Mouse (Mus musculus) forebrain, postnatal 0 days (tissue): ENCODE results near the gene Matn4. TPM values are rescaled to one million over a fixed set of nuclear protein-coding genes. Genes with fewer than 3 reads are reported as not detected.

Source experiments
- ATAC-seq: fragments of 200-750 bp; cut with Nextera tagmentation; 2 replicates; pipeline ENCODE4 v1.8.0; 2017; ENCODE audit warnings: mild to moderate bottlenecking, moderate library complexity
- DNase-seq: peaks from one replicate; pipeline ENCODE4 v3.0.0-alpha.2; 2015
- H3K27ac ChIP-seq: fragments of 300-500 bp; sonication (generic); 2 replicates; pipeline ENCODE4 v1.5.1; 2014; ENCODE audit warnings: low read depth, mild to moderate bottlenecking, antibody characterized with exemption, low read length, moderate library complexity, mixed read lengths
- H3K27me3 ChIP-seq: fragments of 300-500 bp; sonication (generic); 2 replicates; pipeline ENCODE4 v1.6.1; 2014; ENCODE audit warnings: mild to moderate bottlenecking, low read length, mixed read lengths; ENCODE audit not compliant: insufficient read depth
- H3K36me3 ChIP-seq: fragments of 300-500 bp; sonication (generic); 2 replicates; pipeline ENCODE4 v1.6.1; 2014; ENCODE audit warnings: mild to moderate bottlenecking, moderate library complexity; ENCODE audit not compliant: insufficient read depth
- H3K4me1 ChIP-seq: fragments of 300-500 bp; sonication (generic); 2 replicates; pipeline ENCODE4 v1.6.1; 2014; ENCODE audit warnings: antibody characterized with exemption; ENCODE audit not compliant: insufficient read depth
- H3K4me2 ChIP-seq: fragments of 300-500 bp; sonication (generic); 2 replicates; pipeline ENCODE4 v1.6.1; 2014; ENCODE audit warnings: low read depth, mild to moderate bottlenecking, moderate library complexity
- H3K4me3 ChIP-seq: fragments of 300-500 bp; sonication (generic); 2 replicates; pipeline ENCODE4 v1.5.1; 2014; ENCODE audit warnings: low read depth, low read length, mixed read lengths
- H3K9ac ChIP-seq: fragments of 300-500 bp; sonication (generic); 2 replicates; pipeline ENCODE4 v1.6.1; 2014; ENCODE audit warnings: mild to moderate bottlenecking
- H3K9me3 ChIP-seq: fragments of 300-500 bp; sonication (generic); 2 replicates; pipeline ENCODE4 v1.6.1; 2016; ENCODE audit warnings: low read length
- CTCF ChIP-seq: sonication (generic); IDR thresholded peaks from 2 replicates; pipeline ENCODE4 v1.5.1; 2016; ENCODE audit warnings: antibody characterized with exemption, control low read depth, low read depth
- whole genome bisulfite sequencing: fragments of 180-500 bp; shearing (Covaris S2); extraction: QIAGEN DNeasy Blood & Tissue Kit; methylation state at CpG from one replicate; pipeline ENCODE4 v1.1.7; 2014; 5-methylcytosine and 5-hydroxymethylcytosine counted together
- polyA plus RNA-seq: library from polyadenylated mRNA; unstranded; fragments of >200 nt; fragmentation: Nextera tagmentation; extraction: Ambion mirVana; gene quantifications from 2 replicates; pipeline ENCODE4 v1.2.1, GENCODE M21; 2015
- total RNA-seq: library from RNA; depleted of rRNA; stranded (reverse); fragments of >200 nt; gene quantifications from 2 replicates; pipeline ENCODE4 v1.2.3, GENCODE M21; 2014

Matn4 gene
- total and polyA plus RNA-seq, 2 experiments from 2014 or later, result 3.3 to 6.2 TPM

DNA sequence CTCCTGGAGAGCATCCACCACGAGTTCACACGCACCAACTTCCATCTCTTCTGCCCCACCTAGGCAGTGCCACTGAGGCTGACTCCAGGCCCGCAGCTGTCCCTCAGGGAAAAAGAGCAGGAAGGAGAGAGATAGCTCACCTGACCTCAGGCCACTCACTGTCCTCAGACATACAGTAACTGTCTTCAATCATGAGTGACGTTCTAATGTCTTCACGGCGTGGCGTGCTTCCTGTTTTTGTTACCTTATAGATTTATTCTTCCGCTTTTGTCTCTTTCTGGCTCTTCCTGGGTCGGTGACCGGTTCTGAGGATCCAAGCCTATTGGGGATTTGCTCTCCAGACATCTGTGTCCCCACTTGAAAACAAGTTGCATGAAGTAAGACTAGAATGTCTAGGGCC, 9.6 kb upstream of the Matn4 start:
- H3K27me3 ChIP-seq, result peaks cover 7% of the 10 kb centered on the region
- H3K4me1 ChIP-seq, result no peaks in the 10 kb centered on the region
- 0 out of 2 replicates have a peak overlapping the region, but pooled peaks have one; percentile 7 for H3K4me3 ChIP-seq
- no peaks in the 10 kb centered on the region for H3K36me3 ChIP-seq
- 74% methylated on average over 10 of the region's 10 CpGs for WGBS
- ATAC-seq (no peak), DNase-seq (no peak)
- H3K9me3 ChIP-seq, result no peaks in the 10 kb centered on the region
- H3K4me2 ChIP-seq, result peak overlapping the region; percentile 35
- no peak overlapping the region for H3K9ac ChIP-seq
- H3K27ac ChIP-seq, result no peak overlapping the region
- no peak for TF ChIP-seq CTCF

DNA sequence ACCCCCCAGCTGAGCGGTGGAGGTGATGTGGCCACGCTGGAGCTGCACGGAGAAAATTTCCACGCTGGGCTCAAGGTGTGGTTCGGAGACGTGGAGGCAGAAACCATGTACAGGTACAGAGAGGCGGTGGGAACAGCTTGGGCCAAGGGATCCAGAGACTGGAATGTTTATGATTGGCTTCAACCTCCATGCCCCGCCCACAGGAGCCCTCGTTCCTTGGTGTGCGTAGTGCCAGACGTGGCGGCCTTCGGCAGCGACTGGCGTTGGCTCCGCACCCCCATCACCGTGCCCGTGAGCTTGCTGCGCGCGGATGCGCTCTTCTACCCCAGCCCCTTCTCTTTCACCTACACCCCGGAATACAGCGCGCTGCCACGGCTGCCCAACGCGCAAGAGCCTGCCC, 9.2 kb upstream of the Matn4 start:
- Histone ChIP-seq H3K4me3 (peak overlapping the region; percentile 7; the same call in 1 of the 2 replicates), H3K27ac (no peak overlapping the region), H3K9me3 (no peaks in the 10 kb centered on the region), H3K36me3 (no peaks in the 10 kb centered on the region), H3K27me3 (peaks cover 7% of the 10 kb centered on the region), H3K4me2 (peak overlapping the region; percentile 35), H3K4me1 (no peaks in the 10 kb centered on the region), H3K9ac (no peak overlapping the region)
- no peak for DNase-seq
- TF ChIP-seq CTCF, result no peak
- peak; percentile 32; the same call in 1 of the 2 replicates for ATAC-seq
- WGBS, result 29% methylated on average over 28 of the region's 28 CpGs

DNA sequence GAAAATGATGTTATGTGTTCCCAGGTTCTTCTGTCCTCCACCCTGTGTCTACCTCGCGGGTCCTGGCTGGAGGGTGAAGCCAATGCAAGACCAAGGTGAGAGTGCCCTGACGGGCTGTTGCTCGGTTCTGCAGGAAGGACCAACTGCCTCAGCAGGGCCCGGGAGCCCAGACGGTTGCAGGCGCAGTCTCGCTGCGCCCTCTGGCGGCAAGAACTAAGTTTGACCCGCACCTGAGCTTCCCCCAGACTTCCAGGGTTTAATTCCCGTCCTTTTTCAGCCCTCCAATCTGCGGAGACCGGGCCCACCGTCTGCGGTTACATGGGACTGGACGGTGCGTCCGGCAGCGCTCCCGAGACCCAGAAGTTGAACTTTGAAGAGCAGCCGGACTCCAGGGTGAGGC, 2.7 kb upstream of the Matn4 start:
- Histone ChIP-seq H3K9ac (no peak overlapping the region), H3K27me3 (peaks cover 31% of the 10 kb centered on the region), H3K4me1 (no peaks in the 10 kb centered on the region), H3K36me3 (no peaks in the 10 kb centered on the region), H3K27ac (no peak overlapping the region), H3K9me3 (no peaks in the 10 kb centered on the region), H3K4me2 (no peak overlapping the region), H3K4me3 (no peak overlapping the region)
- peak; percentile 90 for TF ChIP-seq CTCF
- ATAC-seq (0 out of 2 replicates have a peak, but pooled peaks have one; percentile 46), DNase-seq (peak; percentile 81)
- 1% methylated on average over 22 of the region's 22 CpGs for WGBS

DNA sequence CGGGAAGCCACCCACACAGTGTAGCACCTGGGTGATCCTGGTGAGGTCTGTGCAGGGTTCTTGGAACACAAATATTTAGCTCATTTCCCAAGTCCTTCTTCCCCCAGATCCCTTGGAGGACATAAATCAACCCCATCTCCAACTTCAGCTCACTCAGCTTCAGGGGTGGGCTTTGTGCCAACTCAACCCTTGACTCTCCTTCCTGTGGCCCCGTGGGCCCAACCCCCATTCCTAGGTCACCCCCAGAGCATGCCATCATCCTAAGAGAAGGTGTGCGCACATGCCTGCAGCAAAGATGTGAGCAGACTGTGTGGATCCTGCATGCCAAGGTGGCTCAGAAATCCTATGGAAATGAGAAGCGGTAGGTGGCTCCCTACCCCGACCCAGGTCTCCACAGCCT, 559 bp upstream of the Matn4 start:
- Histone ChIP-seq H3K4me1 (peaks cover 3% of the 10 kb centered on the region; the same call in 1 of the 2 replicates), H3K36me3 (no peaks in the 10 kb centered on the region), H3K9me3 (no peaks in the 10 kb centered on the region), H3K27me3 (peaks cover 51% of the 10 kb centered on the region), H3K9ac (no peak overlapping the region), H3K27ac (no peak overlapping the region), H3K4me3 (no peak overlapping the region), H3K4me2 (no peak overlapping the region)
- WGBS, result 38% methylated on average over 5 of the region's 5 CpGs
- no peak for DNase-seq
- ATAC-seq, result no peak
- TF ChIP-seq CTCF, result no peak

DNA sequence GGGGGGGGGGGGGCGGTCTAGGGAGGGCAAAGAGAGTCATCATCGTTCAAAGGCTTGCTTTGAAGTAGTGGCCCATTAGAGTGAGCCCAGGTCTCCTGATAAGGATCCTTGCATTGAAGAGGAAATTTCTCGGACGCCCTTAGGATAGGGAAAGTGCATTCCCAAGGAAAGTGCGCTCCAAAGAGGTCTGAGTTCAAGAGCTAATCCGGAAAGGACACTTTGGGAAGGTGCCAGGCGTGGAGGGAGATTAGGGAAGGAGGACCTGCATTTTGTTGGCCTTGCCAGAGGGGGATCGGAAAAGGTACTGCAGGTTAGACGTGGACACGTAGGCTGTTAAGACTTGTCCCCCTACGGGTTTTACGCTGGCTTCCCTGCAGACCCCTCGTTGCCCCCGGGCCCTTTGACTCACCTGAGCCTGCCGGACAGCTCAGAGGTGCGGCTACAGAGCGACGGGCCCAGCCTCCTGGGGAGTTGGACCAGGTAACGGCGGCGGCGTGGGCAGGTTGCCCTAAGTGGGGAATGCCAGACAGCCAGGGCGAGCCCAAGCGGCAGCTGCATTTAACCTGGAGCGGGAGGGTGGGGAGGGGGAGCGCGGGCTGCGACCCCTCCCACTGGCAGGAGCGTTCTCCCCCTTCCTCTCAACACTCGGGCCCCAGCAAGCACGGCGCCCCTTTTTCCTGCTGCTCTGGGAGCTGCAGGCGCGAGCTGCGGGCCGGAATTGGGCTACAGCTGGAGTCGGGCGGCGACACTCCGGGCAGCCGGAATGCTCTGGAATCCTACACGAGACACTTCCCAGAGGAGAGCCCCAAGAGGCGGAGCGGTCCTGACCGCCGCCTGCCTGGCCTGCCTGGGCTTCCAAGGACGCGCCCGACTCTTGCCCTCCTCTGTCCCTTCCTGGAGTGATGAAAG, 624 bp downstream of the Matn4 start:
- H3K36me3 ChIP-seq, result no peaks in the 10 kb centered on the region
- peak overlapping the region; percentile 31; the same call in 1 of the 2 replicates for H3K9ac ChIP-seq
- peaks cover 62% of the 10 kb centered on the region for H3K27me3 ChIP-seq
- H3K9me3 ChIP-seq, result no peaks in the 10 kb centered on the region
- WGBS, result 2% methylated on average over 43 of the region's 49 CpGs
- H3K4me1 ChIP-seq, result peaks cover 3% of the 10 kb centered on the region; the same call in 1 of the 2 replicates
- H3K4me2 ChIP-seq, result peak overlapping the region; percentile 39
- H3K4me3 ChIP-seq, result peak overlapping the region; percentile 9; the same call in 1 of the 2 replicates
- no peak for ATAC-seq
- DNase-seq, result no peak
- no peak overlapping the region for H3K27ac ChIP-seq
- no peak for TF ChIP-seq CTCF

DNA sequence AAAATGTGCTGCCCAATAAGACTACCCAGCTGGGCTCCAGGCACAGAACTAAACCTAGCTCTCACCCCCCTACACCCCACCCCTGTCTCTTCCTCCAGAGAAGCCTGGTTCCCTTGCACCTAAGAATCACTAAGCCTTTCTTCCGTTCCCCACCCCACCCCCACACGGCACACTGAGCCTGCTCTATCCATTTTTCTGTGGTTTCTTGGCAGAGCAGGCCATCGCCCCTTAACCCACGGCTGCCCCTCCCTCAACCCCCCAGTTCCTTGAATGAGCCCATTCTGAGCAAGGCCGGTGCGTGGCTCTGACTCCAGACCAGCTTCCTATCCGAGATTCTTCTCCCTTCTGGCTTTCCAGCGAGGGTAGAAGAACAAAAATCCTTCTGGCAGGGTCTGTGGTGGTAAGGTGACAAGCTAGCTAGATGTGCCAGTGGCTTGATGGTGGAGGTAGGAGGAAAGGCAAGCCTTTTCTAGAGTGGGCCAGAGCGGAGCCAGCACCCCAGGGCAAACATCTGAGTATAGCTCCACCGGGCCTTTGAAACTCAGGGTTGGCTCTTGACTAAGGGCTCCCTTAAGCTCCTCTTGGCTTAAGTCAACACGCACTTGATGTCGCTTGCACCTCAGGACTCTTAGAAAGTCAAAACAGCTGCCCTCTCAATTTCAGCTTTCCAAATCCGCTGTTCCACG, 1.4 kb downstream of the Matn4 start:
- Histone ChIP-seq H3K9me3 (no peaks in the 10 kb centered on the region), H3K9ac (no peak overlapping the region), H3K36me3 (no peaks in the 10 kb centered on the region), H3K4me1 (peaks cover 3% of the 10 kb centered on the region; the same call in 1 of the 2 replicates), H3K27me3 (peaks cover 69% of the 10 kb centered on the region), H3K4me3 (no peak overlapping the region), H3K27ac (no peak overlapping the region), H3K4me2 (no peak overlapping the region)
- 12% methylated on average over 14 of the region's 14 CpGs for WGBS
- DNase-seq (no peak), ATAC-seq (peak; percentile 36; the same call in 1 of the 2 replicates)
- no peak for TF ChIP-seq CTCF

DNA sequence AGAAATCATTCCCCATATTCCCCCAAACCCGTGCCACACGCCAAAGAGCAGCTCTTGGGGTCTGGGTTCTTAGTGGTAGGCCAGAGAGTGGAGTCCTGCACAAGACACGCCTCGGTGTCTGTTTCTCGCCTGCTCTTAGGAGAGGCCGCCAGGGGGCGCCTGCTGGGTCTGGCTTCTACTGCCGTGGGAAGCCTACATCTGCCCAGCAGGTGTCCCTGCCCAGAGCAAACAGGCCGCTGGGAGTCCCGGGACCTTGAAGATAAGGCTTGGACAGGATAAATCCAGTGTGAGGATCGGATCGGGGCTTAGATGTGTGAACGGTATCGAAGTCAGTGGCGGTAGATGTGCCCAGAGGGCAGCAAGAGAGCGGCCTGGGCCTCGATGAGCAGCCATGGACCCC, 2.1 kb downstream of the Matn4 start, which contains the start of gene Rbpjl:
Gene Rbpjl, plus strand, starts transcription at position 236 of the 400 bp plus-strand sequence.
- Histone ChIP-seq H3K27me3 (peaks cover 69% of the 10 kb centered on the region), H3K9me3 (no peaks in the 10 kb centered on the region), H3K36me3 (no peaks in the 10 kb centered on the region), H3K9ac (no peak within 1 kb of the TSS), H3K4me2 (no peak within 1 kb of the TSS), H3K27ac (no peak within 1 kb of the TSS), H3K4me3 (no peak within 1 kb of the TSS), H3K4me1 (peaks cover 3% of the 10 kb centered on the region; the same call in 1 of the 2 replicates)
- DNase-seq (peak; percentile 57), ATAC-seq (peak; percentile 44; the same call in 1 of the 2 replicates)
- peak; percentile 76 for TF ChIP-seq CTCF
- WGBS, result 5% methylated on average over 17 of the region's 17 CpGs
